Mouse (Mus musculus) G1E (cell line): Measurements from ENCODE around the gene Tas2r143.

Experiments
- CTCF ChIP-seq: IDR thresholded peaks from 2 replicates; pipeline ENCODE4 v1.5.1; 2012; ENCODE audit warnings: low read depth, low read length, inconsistent platforms, mixed read lengths
- GATA1 ChIP-seq: IDR thresholded peaks from 2 replicates; pipeline ENCODE4 v1.6.1; 2012; ENCODE audit warnings: borderline replicate concordance, low read length, inconsistent platforms, mixed read lengths
- POLR2AphosphoS5 ChIP-seq: IDR thresholded peaks from 2 replicates; pipeline ENCODE4 v1.6.1; 2012; ENCODE audit warnings: low read depth, low read length, inconsistent platforms; ENCODE audit not compliant: insufficient replicate concordance
- TAL1 ChIP-seq: conservative IDR thresholded peaks from 2 replicates; pipeline ENCODE4 v1.6.1; 2012; ENCODE audit warnings: low read depth, low read length, inconsistent platforms, mixed read lengths

GRCm38 (mm10) chr6:42391796-42392330 lies 8.2 kb upstream of the Tas2r143 start:
- TF ChIP-seq CTCF (no peak), GATA1 (no peak), TAL1 (no peak), POLR2AphosphoS5 (no peak)
